Mouse (Mus musculus): ENCODE data around the gene Hao2.

Hao2 gene

DNA sequence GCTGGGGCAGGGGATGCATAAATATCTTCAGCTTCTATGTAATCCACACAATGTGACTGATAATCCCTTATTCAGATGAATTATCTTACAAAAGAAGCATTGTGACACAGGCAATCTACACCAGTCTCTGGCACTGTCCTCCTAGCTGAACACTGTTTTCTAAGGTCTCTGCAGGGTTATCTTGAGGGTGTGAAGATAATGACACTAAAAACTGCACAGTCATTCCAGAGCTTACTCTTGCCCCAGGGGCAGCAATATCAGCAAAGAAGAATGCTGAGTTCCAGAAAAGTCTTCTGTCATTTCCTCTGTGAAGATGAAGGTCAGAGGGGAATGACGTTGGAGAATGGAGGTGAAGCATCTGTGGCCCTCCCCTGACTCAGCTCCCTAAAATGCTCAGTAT is 36.1 kb downstream of the Hao2 start:
- no peak for DNase-seq (ENCODE audit: low spot score in 2 of 2)

- no peak for DNase-seq (ENCODE audit: low spot score in 2 of 2)
Observed at GRCm38 (mm10) chr3:98855160-98855559, 37.9 kb downstream of the Hao2 start.

GRCm38 (mm10) chr3:98853685-98854084 is 39.4 kb downstream of the Hao2 start:
- DNase-seq (ENCODE audit: low spot score in 2 of 2), result no peak

DNA sequence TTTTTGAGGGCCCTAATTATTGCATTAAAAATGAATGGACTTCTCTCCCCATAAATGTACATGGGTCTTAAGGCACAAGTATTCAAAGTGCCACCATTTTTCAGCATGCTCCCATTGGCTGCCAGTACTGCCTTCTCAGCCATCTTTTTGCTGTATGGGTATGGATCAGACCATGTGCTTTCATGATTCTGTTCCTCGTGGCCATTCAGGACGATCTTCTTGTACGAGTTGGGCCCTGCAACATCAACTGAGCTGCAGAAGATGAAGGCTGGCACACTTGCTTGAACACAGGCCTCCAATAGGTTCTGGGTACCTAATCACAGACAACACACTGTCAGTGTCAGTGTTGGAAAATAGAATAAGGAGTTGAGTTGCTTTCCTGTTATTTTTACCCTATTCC is 40.0 kb downstream of the Hao2 start:
- DNase-seq (ENCODE audit: low spot score in 2 of 2), result no peak

DNA sequence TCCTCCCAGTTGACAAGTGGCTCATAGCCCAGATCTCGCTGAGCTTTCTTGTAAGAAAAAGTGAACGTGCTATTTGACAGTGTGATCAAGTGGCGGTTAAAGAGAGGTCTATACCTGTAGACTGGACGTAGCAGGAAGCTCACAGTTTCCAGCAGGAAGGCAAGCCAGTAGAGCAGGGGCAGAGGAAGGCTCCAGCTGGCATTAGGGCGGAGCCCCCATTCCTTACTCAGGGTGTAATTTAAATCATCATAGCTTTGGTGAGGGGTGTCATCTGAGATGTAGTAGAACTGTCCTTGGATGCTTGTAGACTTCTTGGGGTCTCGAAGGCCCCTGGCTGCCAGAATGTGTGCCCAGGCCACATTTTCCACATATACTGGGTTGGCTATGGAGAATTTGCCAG is 40.4 kb downstream of the Hao2 start:
- no peak for DNase-seq (ENCODE audit: low spot score in 2 of 2)

DNA sequence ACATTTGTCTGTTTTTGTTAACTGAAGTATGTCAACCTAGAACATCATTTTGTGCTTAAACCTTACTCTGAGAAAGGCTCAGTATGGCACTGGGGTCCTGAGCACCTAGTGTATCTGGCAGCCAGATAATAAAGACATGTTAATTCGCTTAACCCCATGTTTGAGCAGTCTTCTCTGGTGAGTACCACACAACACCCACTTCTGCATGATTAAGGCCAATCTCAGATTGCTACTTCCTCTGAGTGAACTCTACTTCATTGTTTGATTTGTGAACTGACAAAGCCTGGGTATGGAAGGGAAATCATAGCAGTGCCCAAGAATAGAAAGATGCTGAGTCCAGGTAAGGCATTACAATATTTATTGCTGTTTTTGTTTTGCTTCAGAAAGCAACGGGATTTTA is 41.2 kb downstream of the Hao2 start:
- no peak for DNase-seq (ENCODE audit: low spot score in 2 of 2)

DNA sequence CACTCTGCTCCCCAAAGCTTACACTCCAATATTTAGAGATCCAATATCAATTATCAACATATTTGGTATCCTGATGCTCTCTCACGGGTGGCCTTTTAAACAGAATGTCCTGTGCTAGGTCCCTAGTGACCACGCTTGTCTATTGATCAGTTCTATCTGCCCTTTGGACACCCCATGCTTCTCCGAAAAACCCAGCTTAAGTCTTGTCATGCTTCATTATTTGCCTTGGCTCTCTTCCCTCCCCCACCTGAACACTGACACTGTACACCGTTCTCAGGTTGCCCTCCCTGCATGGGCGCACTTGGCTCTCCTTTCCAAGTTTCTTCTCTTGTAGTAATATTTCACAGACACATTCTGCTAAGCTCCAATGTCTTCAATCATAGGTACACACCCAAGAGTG is 42.8 kb downstream of the Hao2 start:
- no peak for DNase-seq (ENCODE audit: low spot score in 2 of 2)

DNA sequence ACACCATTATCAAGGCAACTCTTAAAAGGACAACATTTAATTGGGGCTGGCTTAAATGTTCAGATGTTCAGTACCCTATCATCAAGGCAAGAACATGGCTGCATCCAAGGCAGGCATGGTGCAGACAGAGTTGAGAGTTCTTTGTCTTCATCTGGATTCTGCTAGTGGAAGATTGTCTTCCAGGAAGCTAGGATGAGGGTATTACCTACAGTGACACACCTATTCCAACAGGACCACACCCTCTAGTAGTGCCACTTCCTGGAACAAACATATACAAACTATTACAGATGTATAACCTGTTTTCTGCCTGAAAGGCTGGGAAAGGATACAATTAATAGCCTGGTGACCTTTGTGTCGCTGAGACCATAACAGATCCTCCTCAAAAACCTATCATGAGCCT is 44.1 kb downstream of the Hao2 start:
- DNase-seq (ENCODE audit: low spot score in 2 of 2), result no peak

Data from urinary bladder, postnatal 4 days (tissue).